Mouse (Mus musculus) right cerebral cortex, postnatal 4 days (tissue): ENCODE results near the gene Prtn3.
"Not testable (repeated sequence)": the region's sequence is repeated elsewhere in the genome, so short reads cannot be mapped to it uniquely, and the experiment has no call there.

Experiments used
- DNase-seq: peaks from one replicate; pipeline ENCODE4 v3.0.0-alpha.2; 2022

The Prtn3 gene

DNA sequence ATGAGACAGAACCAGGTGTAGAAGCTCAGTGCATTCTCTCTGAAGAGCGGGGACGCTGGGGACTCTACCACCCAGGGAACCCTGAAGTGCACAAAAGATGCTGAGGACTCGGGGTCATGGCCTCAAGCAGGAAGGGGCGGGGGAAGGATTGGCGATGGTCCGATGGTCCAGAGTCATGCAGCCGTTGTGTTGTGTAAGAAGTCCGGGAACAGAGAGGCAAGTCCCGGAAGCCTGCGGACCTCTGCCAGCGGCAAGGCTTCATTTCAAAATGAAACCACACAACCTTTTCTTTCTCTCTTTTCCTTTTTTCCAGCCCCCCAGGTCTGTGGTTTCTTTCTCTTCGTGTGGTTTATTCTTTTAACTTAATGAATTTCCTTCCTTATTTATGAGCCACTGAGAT lies 3.5 kb downstream of the Prtn3 start:
- no peak for DNase-seq

DNA sequence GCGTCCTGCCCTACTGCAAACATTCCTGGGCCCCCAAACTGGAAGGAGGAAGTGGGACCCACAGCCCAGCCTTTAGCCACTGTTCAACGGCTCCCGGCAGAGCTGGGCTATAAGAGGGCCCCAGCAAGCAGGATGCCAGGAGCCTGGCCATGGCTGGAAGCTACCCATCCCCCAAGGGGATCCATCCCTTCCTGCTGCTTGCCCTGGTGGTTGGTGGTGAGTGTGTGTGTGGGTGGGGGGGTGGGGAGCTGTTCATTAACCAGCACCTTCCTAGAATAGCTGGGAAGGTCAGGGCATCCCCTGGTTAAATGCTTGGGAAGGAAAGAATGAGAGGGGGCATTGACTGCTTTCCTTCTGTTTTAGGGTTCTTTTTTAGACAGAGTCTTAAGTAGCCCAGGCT lies 5.3 kb downstream of the Prtn3 start:
- no peak for DNase-seq

GRCm38 (mm10) chr10:79880721-79881120 lies 6.4 kb downstream of the Prtn3 start:
- no peak for DNase-seq

GRCm38 (mm10) chr10:79881981-79882380 lies 7.7 kb downstream of the Prtn3 start:
- DNase-seq: no peak

DNA sequence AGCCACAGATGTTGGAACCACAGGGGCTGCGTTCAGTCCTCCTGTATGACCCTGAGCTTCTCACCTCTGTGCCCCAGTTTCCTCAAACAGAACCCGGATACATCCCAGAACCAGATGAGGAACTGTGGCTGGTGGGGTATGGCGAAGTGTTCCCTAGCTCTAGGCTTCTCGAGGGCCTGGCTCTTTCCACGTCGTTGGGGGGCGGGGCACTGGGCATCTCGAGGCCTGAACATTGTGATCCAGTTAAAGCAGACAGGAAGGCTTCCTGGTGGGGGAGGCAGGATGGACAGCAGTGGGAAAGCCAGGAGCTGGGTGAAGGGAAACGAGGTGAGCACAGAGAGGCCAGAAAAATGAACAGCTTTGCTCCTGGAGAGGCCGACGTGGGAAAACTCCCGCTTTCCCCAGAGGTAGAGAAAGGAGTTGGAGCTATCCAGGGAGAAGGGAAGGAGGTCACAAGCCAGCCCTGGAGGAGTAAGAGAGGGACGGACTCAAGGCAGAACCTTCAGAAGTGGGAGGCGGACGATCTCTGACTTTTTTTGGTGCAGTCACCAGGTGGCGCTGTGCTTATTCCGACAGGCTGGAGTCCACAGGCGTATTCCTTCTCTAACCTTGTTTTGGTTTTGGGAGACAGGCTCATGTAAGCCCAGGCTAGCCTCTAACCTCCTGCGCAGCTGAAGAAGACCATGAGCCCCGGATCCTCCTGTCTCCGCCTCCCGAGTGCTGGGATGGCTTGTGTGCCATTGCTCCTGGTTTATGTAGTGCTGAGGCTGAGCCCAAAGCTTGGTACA lies 9.2 kb downstream of the Prtn3 start:
- peak; percentile 85 for DNase-seq

- DNase-seq: peak; percentile 56
These were observed 10.2 kb downstream of the Prtn3 start for GRCm38 (mm10) chr10:79884446-79884845.

DNA sequence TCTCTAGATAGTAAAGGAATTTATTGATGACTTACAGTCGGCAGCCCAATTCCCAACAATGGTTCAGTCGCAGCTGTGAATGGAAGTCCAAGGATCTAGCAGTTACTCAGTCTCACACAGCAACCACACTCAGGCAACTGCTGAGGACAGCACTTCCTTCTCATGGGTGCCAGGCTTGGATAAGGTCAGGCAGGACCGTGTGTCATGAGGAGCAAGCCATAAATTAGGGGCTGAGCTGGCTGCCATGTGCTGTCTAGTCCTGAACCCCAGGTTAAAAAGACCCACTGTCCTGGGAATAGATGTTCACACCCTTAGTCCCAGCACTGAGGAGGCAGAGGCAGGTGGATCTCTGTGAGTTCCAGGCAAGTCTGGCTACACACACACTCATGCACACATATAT lies 10.7 kb downstream of the Prtn3 start:
- DNase-seq: not testable (repeated sequence)

DNA sequence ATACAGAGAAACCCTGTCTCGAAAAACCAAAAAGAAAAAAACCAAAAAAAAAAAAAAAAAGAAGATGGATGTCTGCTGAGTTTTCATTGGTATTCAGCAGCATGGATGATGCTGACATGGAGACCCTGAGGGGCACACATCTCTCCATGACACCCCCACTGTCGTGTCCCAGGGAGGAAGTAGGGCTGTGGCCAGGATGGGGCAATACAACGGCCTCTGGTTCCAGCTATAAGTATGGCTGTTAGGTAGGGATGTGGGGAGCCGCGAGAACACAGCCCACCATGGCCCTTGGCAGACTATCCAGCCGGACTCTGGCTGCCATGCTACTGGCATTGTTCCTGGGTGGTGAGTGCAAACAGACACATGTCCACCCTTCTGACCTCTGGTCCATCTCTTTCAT lies 11.8 kb downstream of the Prtn3 start, which contains the start of gene Elane:
Gene Elane, plus strand, starts transcription at position 194 of the 400 bp plus-strand sequence.
- no peak for DNase-seq

DNA sequence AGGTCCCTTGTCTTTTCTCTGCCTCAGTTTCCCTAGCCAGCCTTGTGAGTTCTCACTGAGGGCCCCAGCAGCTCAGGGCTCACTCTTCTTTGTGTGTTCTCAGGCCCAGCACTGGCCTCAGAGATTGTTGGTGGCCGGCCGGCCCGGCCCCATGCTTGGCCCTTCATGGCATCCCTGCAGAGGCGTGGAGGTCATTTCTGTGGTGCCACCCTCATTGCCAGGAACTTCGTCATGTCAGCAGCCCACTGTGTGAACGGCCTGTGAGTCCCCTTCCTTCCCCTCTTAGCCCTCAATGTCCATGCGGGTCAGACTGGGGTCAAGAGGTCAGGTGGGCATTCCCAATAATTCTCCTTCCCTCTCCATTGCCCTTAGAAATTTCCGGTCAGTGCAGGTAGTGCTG lies 12.3 kb downstream of the Prtn3 start:
- no peak for DNase-seq

DNA sequence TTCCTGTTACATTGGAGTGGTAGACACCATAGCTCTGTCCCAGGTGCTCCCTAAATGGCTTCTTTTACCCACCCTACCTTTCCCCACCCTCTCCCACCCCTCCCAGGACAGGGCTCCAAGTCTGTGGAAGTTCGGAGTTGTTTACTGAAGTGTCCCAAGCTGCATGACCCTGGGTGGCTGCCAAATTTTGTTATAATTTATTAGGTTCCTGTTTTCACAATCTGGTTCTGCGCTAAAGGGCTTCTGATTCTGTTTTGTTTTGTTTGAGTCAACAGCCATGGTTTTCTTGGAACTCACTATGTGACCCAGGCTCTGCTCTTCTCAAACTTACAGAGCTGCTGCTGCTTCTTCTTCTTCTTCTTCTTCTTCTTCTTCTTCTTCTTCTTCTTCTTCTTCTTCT lies 15.1 kb downstream of the Prtn3 start:
- no peak for DNase-seq

GRCm38 (mm10) chr10:79890670-79891069 lies 16.4 kb downstream of the Prtn3 start, which contains the start of gene Cfd:
Cfd (plus strand) TSS chr10:79890853.
- no peak for DNase-seq

DNA sequence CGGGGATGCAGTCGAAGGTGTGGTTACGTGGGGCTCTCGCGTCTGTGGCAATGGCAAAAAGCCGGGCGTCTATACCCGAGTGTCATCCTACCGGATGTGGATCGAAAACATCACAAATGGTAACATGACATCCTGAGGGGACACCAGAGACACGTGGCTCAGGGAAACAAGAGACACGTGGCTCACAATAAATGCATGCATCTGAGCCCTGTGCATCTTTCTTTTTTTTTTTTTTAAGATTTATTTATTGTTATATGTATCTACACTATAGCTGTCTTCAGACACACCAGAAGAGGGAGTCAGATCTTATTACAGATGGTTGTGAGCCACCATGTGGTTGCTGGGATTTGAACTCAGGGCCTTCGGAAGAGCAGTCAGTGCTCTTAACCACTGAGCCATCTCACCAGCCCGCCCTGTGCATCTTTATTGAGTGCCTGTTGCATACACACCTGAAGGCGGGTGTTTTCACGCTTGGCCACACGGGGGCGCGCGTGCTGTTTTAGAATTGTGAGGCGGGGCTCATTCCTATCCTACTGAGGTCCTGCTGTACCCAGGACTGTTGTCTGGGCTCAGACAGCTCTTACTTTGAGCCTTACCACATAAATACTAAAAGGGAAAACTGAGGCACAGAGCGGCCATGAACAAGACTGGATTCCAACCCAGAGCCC lies 18.3 kb downstream of the Prtn3 start:
- DNase-seq: peak; percentile 84

GRCm38 (mm10) chr10:79896306-79896705 lies 22.0 kb downstream of the Prtn3 start:
- DNase-seq: no peak

DNA sequence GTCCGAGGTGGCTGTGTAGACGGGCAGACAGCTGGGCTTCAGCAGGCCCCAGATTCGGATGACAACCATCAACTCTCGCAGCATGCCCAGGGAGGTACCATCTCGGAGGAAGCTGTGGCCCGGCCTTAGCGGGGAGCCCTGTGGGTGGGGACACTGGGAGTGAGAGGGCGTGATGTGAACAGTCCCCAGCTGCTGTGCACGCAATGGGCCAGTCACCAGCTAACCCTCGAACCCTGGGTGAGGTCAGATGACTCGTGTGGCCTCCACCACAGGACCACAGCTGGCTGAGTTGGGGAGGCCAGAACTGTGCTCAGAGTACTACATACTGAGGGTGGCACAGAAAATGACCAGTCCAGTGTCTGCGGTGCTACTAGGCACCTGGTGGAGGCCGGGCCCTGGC lies 22.5 kb downstream of the Prtn3 start:
- no peak for DNase-seq

DNA sequence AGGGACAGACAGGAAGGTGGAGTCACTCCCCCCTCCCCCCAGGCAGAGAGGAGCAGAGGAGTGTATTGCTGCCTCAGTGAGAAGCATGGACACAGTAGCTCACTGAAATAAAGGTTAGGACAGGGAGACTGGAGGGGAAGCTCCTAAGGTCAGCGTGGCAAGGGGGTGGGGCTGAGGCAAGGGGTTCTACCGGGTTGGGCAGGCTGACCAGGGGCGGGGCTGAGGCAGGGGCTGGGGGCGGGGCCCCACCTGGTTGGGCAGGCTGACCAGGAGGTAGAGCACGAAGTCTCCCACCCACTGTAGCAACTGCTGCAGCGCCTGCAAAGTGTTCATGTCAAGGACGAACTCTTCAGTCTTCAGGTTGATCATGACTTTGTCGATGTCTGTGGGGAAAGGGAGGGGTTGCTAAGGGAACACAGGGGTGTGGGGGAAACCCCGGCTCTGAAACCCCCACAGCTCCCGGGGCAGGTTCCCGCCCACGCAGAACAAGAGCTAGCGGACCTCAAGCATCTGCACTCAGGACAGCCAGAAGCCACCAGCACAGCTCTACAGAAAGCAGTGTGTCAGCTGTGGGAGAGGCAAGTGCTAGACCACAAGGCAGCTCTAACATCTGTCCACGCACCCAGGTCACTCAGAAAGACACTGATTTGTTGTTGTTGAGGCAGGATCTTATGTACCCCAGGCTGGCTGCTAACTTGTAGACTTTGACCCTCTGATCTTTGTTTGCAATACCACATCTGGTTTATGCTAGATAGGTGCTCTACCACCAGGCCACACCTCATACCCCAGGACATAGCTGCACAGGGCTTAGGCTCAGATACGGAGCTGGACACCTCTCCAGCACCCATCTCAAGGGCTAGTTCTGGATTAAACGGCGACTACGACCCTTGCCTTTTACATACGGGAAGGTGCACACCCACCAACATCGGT lies 23.3 kb downstream of the Prtn3 start:
- DNase-seq: no peak

- DNase-seq: no peak
These were observed 26.7 kb downstream of the Prtn3 start for GRCm38 (mm10) chr10:79900951-79901410.

DNA sequence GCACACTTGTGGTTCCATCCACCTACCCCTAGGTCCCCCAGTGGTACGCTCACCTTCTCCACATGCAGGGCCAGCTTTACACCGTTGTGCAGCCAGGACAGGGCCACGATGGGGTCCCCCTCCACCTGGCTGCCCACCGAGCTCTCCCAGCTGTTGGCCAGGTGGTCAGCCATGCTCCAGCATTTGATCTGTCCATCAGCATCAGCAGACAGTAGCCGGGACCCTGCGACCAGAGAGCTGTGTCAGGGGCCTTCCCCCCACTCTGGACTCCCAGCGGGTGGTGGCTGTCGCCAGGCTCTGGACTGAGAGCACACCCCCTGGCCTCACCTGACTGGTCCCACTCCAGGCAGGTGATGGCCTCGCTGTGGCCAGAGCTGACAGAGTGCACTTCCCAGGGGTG lies 32.4 kb downstream of the Prtn3 start:
- no peak for DNase-seq

- no peak for DNase-seq
These were observed 33.1 kb downstream of the Prtn3 start for GRCm38 (mm10) chr10:79907415-79907814.

DNA sequence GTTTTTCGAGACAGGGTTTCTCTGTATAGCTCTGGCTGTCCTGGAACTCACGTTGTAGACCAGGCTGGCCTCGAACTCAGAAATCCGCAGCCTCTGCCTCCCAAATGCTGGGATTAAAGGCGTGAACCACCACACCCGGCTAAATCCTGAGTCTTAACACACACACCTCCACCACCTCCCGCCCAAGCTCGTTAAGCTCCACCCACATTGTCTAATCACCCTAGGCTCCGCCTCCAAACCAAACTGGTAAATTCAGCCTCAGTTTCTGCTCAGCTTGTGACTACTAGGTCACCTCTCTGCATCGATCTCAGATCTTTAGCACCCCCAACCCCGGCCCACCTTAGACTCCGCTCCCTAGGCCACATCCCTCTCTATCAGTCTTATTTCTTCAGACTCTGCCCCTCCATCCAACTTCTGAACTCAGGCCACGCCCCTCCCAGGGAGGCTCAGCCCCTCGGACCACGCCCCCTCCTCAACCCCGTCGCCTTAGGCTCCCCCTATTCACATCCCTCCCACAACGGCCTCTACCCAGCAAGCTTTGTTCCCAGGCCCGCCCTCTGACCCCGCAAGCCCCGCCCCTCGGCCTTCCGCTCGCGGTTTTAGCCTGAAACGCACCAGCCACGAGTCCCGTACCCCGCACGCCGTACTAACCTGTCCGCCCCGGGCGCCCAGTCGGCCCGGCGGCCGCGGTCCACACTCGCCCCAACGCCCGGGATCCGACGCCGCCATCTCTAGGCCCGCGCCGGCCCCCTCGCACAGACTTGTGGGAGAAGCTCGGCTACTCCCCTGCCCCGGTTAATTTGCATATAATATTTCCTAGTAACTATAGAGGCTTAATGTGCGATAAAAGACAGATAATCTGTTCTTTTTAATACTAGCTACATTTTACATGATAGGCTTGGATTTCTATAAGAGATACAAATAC lies 34.2 kb downstream of the Prtn3 start, which contains the start of gene Med16:
Gene Med16, minus strand, starts transcription at position 757 of the 925 bp plus-strand sequence.
- DNase-seq: peak; percentile 88

DNA sequence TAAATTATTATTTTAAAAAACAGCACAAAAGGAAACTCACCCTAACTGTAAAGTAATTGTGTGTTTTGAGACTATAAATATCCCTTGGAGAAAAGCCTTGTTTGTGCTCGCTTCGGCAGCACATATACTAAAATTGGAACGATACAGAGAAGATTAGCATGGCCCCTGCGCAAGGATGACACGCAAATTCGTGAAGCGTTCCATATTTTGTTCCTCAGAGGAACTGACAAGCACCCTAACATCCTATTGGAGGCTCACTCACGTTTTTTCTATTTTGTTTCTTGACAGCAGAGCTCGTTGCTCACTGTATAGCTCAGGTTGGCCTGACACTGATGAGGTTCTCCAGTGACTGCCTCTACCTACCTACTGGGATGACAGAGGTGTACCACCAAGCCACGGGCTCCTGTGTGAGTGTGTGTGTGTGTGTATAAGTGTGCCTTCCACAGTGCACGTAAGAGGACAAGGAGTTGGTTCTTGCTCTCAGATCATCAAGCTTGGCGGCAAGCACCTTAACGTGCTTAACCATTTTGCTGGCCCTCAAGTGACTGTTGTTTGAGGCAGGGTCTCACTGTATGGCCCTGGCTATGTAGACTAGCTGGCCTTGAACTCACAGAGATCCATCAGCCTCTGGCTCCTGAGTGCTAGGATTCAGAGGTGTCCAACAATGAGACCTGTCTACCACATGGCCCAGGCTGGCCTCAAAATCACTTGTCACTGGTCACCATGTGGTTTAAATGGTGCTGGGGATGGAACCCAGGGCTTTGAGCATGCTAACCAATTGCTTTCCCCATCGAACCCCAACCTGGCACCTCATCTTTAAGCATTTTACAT lies 35.0 kb downstream of the Prtn3 start:
- DNase-seq: no peak

GRCm38 (mm10) chr10:79910556-79910955 lies 36.3 kb downstream of the Prtn3 start, which contains the start of gene Gm26602:
Gm26602 (plus strand) TSS chr10:79910856.
- DNase-seq: no peak
